Mouse (Mus musculus): ENCODE measurements around the gene Kcnk7. TPM values are rescaled to one million over a fixed set of nuclear protein-coding genes. Genes with fewer than 3 reads are reported as not detected.

Kcnk7 gene
- total and polyA plus RNA-seq, 3 experiments: not detected

- Histone ChIP-seq H3K79me2 (replicated peaks; ENCODE audit: control insufficient read depth, insufficient read depth, low read length) (0 out of 2 replicates have a peak, but pooled peaks cover 2% of the 10 kb centered on the region), H3K36me3 (ENCODE audit: control insufficient read depth, insufficient read depth, low read length) (no peaks in the 10 kb centered on the region), H3K4me3 (no peak overlapping the region), H3K27ac (no peak overlapping the region), H3K27me3 (ENCODE audit: control insufficient read depth, insufficient read depth, low read length) (no peaks in the 10 kb centered on the region), H3K9ac (ENCODE audit: low read depth, low read length) (no peak overlapping the region), H3K4me1 (ENCODE audit: control insufficient read depth, insufficient read depth, low read length) (peaks cover 10% of the 10 kb centered on the region)
- 93% methylated on average over 10 of the region's 10 CpGs for WGBS
- intact Hi-C loops (cut with DNase I): no loop called here
- no peak for TF ChIP-seq CTCF (IDR thresholded peaks at IDR 0.05)
- no peak for TF ChIP-seq POLR2A (IDR thresholded peaks at IDR 0.05; ENCODE audit: insufficient read depth, low read depth, low read length)
- TF ChIP-seq EP300 (IDR thresholded peaks at IDR 0.05; ENCODE audit: insufficient read depth, low read depth, low read length): no peak
- DNase-seq: no peak
Measured at GRCm38 (mm10) chr19:5664669-5665257, 39.4 kb upstream of the Kcnk7 start.

- intact Hi-C loops (cut with DNase I): no loop called here
- no peaks in the 10 kb centered on the region for H3K27me3 ChIP-seq (ENCODE audit: control insufficient read depth, insufficient read depth, low read length)
- H3K79me2 ChIP-seq (replicated peaks; ENCODE audit: control insufficient read depth, insufficient read depth, low read length): 0 out of 2 replicates have a peak, but pooled peaks cover 2% of the 10 kb centered on the region
- no peaks in the 10 kb centered on the region for H3K36me3 ChIP-seq (ENCODE audit: control insufficient read depth, insufficient read depth, low read length)
- H3K9ac ChIP-seq (ENCODE audit: low read depth, low read length): no peak overlapping the region
- H3K4me1 ChIP-seq (ENCODE audit: control insufficient read depth, insufficient read depth, low read length): peaks cover 10% of the 10 kb centered on the region
- H3K27ac ChIP-seq: no peak overlapping the region
- 83% methylated on average over 15 of the region's 15 CpGs for WGBS
- H3K4me3 ChIP-seq: no peak overlapping the region
- TF ChIP-seq POLR2A (IDR thresholded peaks at IDR 0.05; ENCODE audit: insufficient read depth, low read depth, low read length): no peak
- TF ChIP-seq EP300 (IDR thresholded peaks at IDR 0.05; ENCODE audit: insufficient read depth, low read depth, low read length): no peak
- no peak for TF ChIP-seq CTCF (IDR thresholded peaks at IDR 0.05)
- no peak for DNase-seq
Measured at GRCm38 (mm10) chr19:5665465-5665864, 38.7 kb upstream of the Kcnk7 start.

GRCm38 (mm10) chr19:5666386-5666785, 37.8 kb upstream of the Kcnk7 start:
- no peak for DNase-seq
- intact Hi-C loops (cut with DNase I): no loop called here
- H3K27ac ChIP-seq: no peak overlapping the region
- H3K79me2 ChIP-seq (replicated peaks; ENCODE audit: control insufficient read depth, insufficient read depth, low read length): no peaks in the 10 kb centered on the region
- no peak overlapping the region for H3K9ac ChIP-seq (ENCODE audit: low read depth, low read length)
- TF ChIP-seq CTCF (IDR thresholded peaks at IDR 0.05) (no peak), POLR2A (IDR thresholded peaks at IDR 0.05; ENCODE audit: insufficient read depth, low read depth, low read length) (no peak), EP300 (IDR thresholded peaks at IDR 0.05; ENCODE audit: insufficient read depth, low read depth, low read length) (no peak)
- no peak overlapping the region for H3K4me3 ChIP-seq
- H3K4me1 ChIP-seq (ENCODE audit: control insufficient read depth, insufficient read depth, low read length): peaks cover 10% of the 10 kb centered on the region
- H3K36me3 ChIP-seq (ENCODE audit: control insufficient read depth, insufficient read depth, low read length): no peaks in the 10 kb centered on the region
- WGBS: 90% methylated on average over 18 of the region's 18 CpGs
- no peaks in the 10 kb centered on the region for H3K27me3 ChIP-seq (ENCODE audit: control insufficient read depth, insufficient read depth, low read length)

GRCm38 (mm10) chr19:5668372-5668771, 35.8 kb upstream of the Kcnk7 start:
- no peaks in the 10 kb centered on the region for H3K79me2 ChIP-seq (replicated peaks; ENCODE audit: control insufficient read depth, insufficient read depth, low read length)
- H3K9ac ChIP-seq (ENCODE audit: low read depth, low read length): no peak overlapping the region
- H3K36me3 ChIP-seq (ENCODE audit: control insufficient read depth, insufficient read depth, low read length): no peaks in the 10 kb centered on the region
- H3K27me3 ChIP-seq (ENCODE audit: control insufficient read depth, insufficient read depth, low read length): no peaks in the 10 kb centered on the region
- WGBS: 78% methylated on average over 4 of the region's 4 CpGs
- H3K4me3 ChIP-seq: no peak overlapping the region
- DNase-seq: no peak
- no peak overlapping the region for H3K27ac ChIP-seq
- H3K4me1 ChIP-seq (ENCODE audit: control insufficient read depth, insufficient read depth, low read length): peaks cover 3% of the 10 kb centered on the region; the same call in 1 of the 2 replicates
- TF ChIP-seq CTCF (IDR thresholded peaks at IDR 0.05) (no peak), EP300 (IDR thresholded peaks at IDR 0.05; ENCODE audit: insufficient read depth, low read depth, low read length) (no peak), POLR2A (IDR thresholded peaks at IDR 0.05; ENCODE audit: insufficient read depth, low read depth, low read length) (no peak)
- intact Hi-C loops (cut with DNase I): no loop called here

GRCm38 (mm10) chr19:5680432-5680831, 23.7 kb upstream of the Kcnk7 start:
- no peaks in the 10 kb centered on the region for H3K36me3 ChIP-seq (ENCODE audit: control insufficient read depth, insufficient read depth, low read length)
- no peaks in the 10 kb centered on the region for H3K4me1 ChIP-seq (ENCODE audit: control insufficient read depth, insufficient read depth, low read length)
- no peaks in the 10 kb centered on the region for H3K79me2 ChIP-seq (replicated peaks; ENCODE audit: control insufficient read depth, insufficient read depth, low read length)
- WGBS: 50% methylated on average over 4 of the region's 4 CpGs
- no peak overlapping the region for H3K9ac ChIP-seq (ENCODE audit: low read depth, low read length)
- H3K27me3 ChIP-seq (ENCODE audit: control insufficient read depth, insufficient read depth, low read length): no peaks in the 10 kb centered on the region
- intact Hi-C loops (cut with DNase I): loop anchor here (10.0 kb wide), 1 partner anchor 296 kb away; the partner anchor contains the start of gene Sart1
- no peak overlapping the region for H3K4me3 ChIP-seq
- H3K27ac ChIP-seq: no peak overlapping the region
- no peak for DNase-seq
- no peak for TF ChIP-seq EP300 (IDR thresholded peaks at IDR 0.05; ENCODE audit: insufficient read depth, low read depth, low read length)
- TF ChIP-seq POLR2A (IDR thresholded peaks at IDR 0.05; ENCODE audit: insufficient read depth, low read depth, low read length): no peak
- TF ChIP-seq CTCF (IDR thresholded peaks at IDR 0.05): no peak

- Histone ChIP-seq H3K79me2 (replicated peaks; ENCODE audit: control insufficient read depth, insufficient read depth, low read length) (no peaks in the 10 kb centered on the region), H3K36me3 (ENCODE audit: control insufficient read depth, insufficient read depth, low read length) (no peaks in the 10 kb centered on the region), H3K9ac (ENCODE audit: low read depth, low read length) (no peak overlapping the region), H3K27ac (no peak overlapping the region), H3K4me3 (no peak overlapping the region), H3K4me1 (ENCODE audit: control insufficient read depth, insufficient read depth, low read length) (peaks cover 4% of the 10 kb centered on the region; the same call in 1 of the 2 replicates), H3K27me3 (ENCODE audit: control insufficient read depth, insufficient read depth, low read length) (no peaks in the 10 kb centered on the region)
- no peak for DNase-seq
- intact Hi-C loops (cut with DNase I): loop anchor here (10.0 kb wide), 1 partner anchor 299 kb away; the partner anchor contains the start of gene Sart1
- WGBS: 95% methylated on average over 12 of the region's 12 CpGs
- TF ChIP-seq POLR2A (IDR thresholded peaks at IDR 0.05; ENCODE audit: insufficient read depth, low read depth, low read length) (no peak), CTCF (IDR thresholded peaks at IDR 0.05) (no peak), EP300 (IDR thresholded peaks at IDR 0.05; ENCODE audit: insufficient read depth, low read depth, low read length) (no peak)
Measured at GRCm38 (mm10) chr19:5684236-5684635, 19.9 kb upstream of the Kcnk7 start.

All from heart, adult 2 months (tissue).